Mouse (Mus musculus) liver, adult 2 months (tissue): Measurements from ENCODE around the gene Kcnd3. TPM values are rescaled to one million over a fixed set of nuclear protein-coding genes. Genes with fewer than 3 reads are reported as not detected.

ENCODE experiments used
- DNase-seq: peaks from one replicate; pipeline ENCODE4 v3.0.0-alpha.2; 2011; ENCODE audit warnings: low read depth, low spot score; ENCODE audit errors: extremely low read depth
- H3K27ac ChIP-seq: fragments of 200-500 bp; replicated peaks from 2 replicates; pipeline ENCODE4 v1.5.1; 2012; ENCODE audit warnings: low read depth, mild to moderate bottlenecking, control low read depth, inconsistent platforms, low read length; ENCODE audit not compliant: insufficient read depth
- H3K27me3 ChIP-seq: fragments of 200-500 bp; 2 replicates; pipeline ENCODE4 v1.6.1; 2012; ENCODE audit warnings: mild to moderate bottlenecking, moderate library complexity, low read length, inconsistent platforms; ENCODE audit not compliant: control insufficient read depth, insufficient read depth
- H3K36me3 ChIP-seq: fragments of 200-500 bp; 2 replicates; pipeline ENCODE4 v1.6.1; 2012; ENCODE audit warnings: low read length, inconsistent platforms; ENCODE audit not compliant: control insufficient read depth, insufficient read depth
- H3K4me1 ChIP-seq: fragments of 200-500 bp; 2 replicates; pipeline ENCODE4 v1.6.1; 2011; ENCODE audit warnings: low read length; ENCODE audit not compliant: control insufficient read depth, insufficient read depth
- H3K4me3 ChIP-seq: fragments of 200-500 bp; 2 replicates; pipeline ENCODE4 v1.5.1; 2011; ENCODE audit warnings: low read depth, mild to moderate bottlenecking, control low read depth, low read length, moderate library complexity; ENCODE audit not compliant: insufficient read depth
- H3K79me2 ChIP-seq: fragments of 200-500 bp; 2 replicates; pipeline ENCODE4 v1.6.1; 2012; ENCODE audit warnings: inconsistent platforms, mild to moderate bottlenecking, low read length, moderate library complexity; ENCODE audit not compliant: control insufficient read depth, insufficient read depth
- H3K9ac ChIP-seq: fragments of 200-500 bp; 2 replicates; pipeline ENCODE4 v1.6.1; 2012; ENCODE audit warnings: low read depth, mild to moderate bottlenecking, control low read depth, inconsistent platforms, low read length
- CTCF ChIP-seq: fragments of 200-500 bp; IDR thresholded peaks from 2 replicates; pipeline ENCODE4 v1.5.1; 2011; ENCODE audit warnings: low read depth, low read length, control low read depth
- POLR2A ChIP-seq: fragments of 200-500 bp; IDR thresholded peaks from 2 replicates; pipeline ENCODE4 v1.6.1; 2011; ENCODE audit warnings: low read length, control low read depth; ENCODE audit not compliant: insufficient read depth; ENCODE audit errors: extremely low read depth
- WGBS: fragments of 180-500 bp; shearing (Covaris S2); methylation state at CpG from one replicate; pipeline ENCODE4 v1.1.7; 2018; 5-methylcytosine and 5-hydroxymethylcytosine counted together
- polyA plus RNA-seq: library from polyadenylated mRNA; depleted of rRNA; stranded (reverse); fragments of >200 nt; gene quantifications from 2 replicates; pipeline ENCODE4 v1.2.3, GENCODE M21; 2012
- total RNA-seq: library from RNA; depleted of rRNA; stranded (reverse); fragments of >200 nt; gene quantifications from 2 replicates; pipeline ENCODE4 v1.2.3, GENCODE M21; 2014

The Kcnd3 gene
- total and polyA plus RNA-seq, 2 experiments: under 0.01 to 0.04 TPM

DNA sequence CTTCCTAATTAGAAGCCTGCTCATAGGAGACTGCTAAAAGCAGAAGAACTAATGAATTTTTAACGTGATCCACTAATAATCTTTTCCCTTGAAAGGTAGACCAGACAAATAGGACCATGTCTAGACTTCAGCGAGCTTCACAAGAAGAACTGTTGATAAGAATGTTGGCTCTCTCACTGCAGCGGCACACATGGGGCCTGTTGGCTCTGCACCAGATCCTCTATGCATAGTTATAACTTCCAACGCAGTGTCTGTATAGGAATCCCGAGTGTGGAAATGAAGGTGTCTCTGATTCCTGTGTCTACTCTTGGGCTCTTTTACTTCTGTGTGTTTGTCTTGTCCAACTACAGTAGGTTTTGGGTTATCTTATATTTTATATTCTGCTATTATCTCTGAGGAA, 150.8 kb downstream of the Kcnd3 start:
- no peaks in the 10 kb centered on the region for H3K4me1 ChIP-seq
- H3K9ac ChIP-seq: no peak overlapping the region
- TF ChIP-seq POLR2A: no peak
- no peak for TF ChIP-seq CTCF
- H3K27me3 ChIP-seq: no peaks in the 10 kb centered on the region
- H3K79me2 ChIP-seq: no peaks in the 10 kb centered on the region
- H3K36me3 ChIP-seq: no peaks in the 10 kb centered on the region
- H3K4me3 ChIP-seq: no peak overlapping the region
- no peak for DNase-seq
- no peak overlapping the region for H3K27ac ChIP-seq
- WGBS: 71% methylated on average over 5 of the region's 5 CpGs

DNA sequence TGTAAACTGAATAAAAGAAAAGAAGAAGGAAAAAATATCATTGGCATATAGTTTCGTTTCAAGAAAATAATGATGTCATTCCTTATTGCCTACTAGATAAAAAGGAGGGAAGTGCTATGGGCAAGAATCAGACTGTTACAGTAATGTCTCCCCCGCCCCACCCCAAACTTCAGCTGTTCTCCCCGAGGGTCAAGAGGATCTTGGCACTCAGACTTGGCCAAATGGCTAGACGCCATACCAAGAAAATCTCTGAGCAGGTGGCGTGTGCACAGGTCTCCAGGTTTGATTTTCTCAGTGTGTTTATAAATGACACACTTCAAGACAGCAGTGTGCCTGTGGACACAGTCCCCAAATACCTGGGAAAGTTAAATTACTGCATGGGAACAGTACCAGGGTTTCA, 153.6 kb downstream of the Kcnd3 start:
- TF ChIP-seq POLR2A (no peak), CTCF (no peak)
- Histone ChIP-seq H3K36me3 (no peaks in the 10 kb centered on the region), H3K4me3 (no peak overlapping the region), H3K4me1 (no peaks in the 10 kb centered on the region), H3K27ac (no peak overlapping the region), H3K27me3 (no peaks in the 10 kb centered on the region), H3K9ac (no peak overlapping the region), H3K79me2 (no peaks in the 10 kb centered on the region)
- DNase-seq: no peak
- 71% methylated on average over 5 of the region's 5 CpGs for WGBS

DNA sequence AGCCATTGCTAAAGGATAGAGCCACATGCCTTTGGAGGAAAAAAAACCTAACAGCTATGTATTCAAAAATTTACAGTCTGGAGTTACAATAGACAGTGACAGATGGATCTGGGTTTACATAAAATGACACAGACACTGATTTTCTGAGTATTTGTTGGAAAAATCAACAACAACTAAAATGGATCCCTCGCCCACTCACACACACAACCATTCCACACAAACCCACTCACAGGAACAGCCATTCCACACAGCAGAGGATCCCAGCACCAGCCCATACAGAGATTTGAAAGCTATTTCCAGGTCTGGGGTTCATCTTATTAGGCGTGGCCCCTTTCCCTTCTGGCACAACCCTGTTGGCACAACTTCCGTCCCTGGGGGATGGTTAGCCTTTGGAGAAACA, 156.7 kb downstream of the Kcnd3 start:
- no peak overlapping the region for H3K4me3 ChIP-seq
- no peaks in the 10 kb centered on the region for H3K4me1 ChIP-seq
- 74% methylated on average over 3 of the region's 3 CpGs for WGBS
- no peak for DNase-seq
- H3K79me2 ChIP-seq: no peaks in the 10 kb centered on the region
- TF ChIP-seq POLR2A (no peak), CTCF (no peak)
- no peaks in the 10 kb centered on the region for H3K36me3 ChIP-seq
- H3K27ac ChIP-seq: no peak overlapping the region
- no peaks in the 10 kb centered on the region for H3K27me3 ChIP-seq
- H3K9ac ChIP-seq: no peak overlapping the region

DNA sequence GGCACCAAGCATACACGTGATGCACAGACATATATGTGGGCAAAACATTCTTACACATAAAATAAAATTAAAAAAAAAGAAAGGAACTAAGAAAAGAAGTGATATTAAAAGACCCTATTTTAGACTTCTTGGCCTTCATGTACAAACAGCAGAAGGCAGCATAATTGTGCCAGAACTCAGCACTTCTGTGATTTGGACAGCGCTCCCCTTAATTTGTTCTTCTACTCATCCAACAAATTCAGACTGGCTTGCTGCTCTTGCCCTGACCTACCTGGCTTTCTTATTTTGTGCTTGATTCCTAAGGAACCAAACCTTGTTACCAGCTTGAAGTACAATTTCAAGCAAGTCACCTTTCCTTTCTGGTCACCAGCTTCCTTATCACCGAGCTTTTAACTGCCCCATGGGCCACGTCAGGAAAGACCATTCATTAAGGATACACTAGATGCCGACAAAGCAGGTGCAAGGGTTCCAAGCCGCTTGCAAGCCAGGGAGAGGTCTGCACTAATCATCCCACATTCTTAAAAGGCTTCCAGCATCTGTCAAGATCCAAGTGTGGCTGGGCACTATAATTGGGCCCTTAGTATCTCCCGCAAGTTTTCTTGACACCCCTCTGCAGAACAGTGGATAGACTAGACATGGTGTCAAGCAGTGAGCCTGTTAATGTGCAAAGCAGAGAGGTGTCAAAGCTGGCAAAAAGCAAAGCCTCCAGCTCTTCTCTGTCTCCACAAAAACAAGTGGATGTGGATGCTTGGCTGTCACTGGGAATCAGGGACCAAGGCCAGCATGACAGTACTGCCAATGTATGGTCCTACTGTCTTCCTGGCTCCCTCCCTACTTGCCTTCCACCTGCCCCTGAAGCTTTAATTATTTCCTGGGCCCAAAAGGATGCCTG, 159.6 kb downstream of the Kcnd3 start:
- TF ChIP-seq POLR2A: no peak
- no peak for DNase-seq
- Histone ChIP-seq H3K4me1 (no peaks in the 10 kb centered on the region), H3K9ac (no peak overlapping the region), H3K27me3 (no peaks in the 10 kb centered on the region), H3K79me2 (no peaks in the 10 kb centered on the region), H3K27ac (no peak overlapping the region), H3K36me3 (no peaks in the 10 kb centered on the region), H3K4me3 (no peak overlapping the region)
- WGBS: 84% methylated on average over 7 of the region's 7 CpGs

DNA sequence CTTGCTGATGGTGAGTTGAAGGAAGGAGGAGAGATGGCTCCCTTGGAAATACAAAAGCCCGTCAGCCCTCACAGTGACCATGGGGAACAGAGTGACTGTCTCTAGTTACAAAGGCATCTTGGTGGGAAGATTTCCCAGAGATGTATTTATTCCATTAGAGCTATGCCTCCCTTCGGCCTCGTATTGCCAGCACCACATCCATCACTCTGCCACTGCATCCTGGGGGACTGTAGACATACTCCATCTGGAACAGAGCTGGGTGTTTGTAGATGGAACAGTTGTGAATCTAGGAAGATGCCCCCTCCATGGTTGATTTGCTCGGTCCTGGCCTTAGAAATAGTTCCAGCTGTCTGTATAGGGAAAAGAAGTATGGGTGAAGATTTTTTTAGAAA, 160.3 kb downstream of the Kcnd3 start:
- Histone ChIP-seq H3K4me3 (no peak overlapping the region), H3K27ac (no peak overlapping the region), H3K36me3 (no peaks in the 10 kb centered on the region), H3K4me1 (no peaks in the 10 kb centered on the region), H3K79me2 (no peaks in the 10 kb centered on the region), H3K27me3 (no peaks in the 10 kb centered on the region), H3K9ac (no peak overlapping the region)
- TF ChIP-seq POLR2A: no peak
- WGBS: 65% methylated on average over 4 of the region's 4 CpGs
- no peak for DNase-seq

DNA sequence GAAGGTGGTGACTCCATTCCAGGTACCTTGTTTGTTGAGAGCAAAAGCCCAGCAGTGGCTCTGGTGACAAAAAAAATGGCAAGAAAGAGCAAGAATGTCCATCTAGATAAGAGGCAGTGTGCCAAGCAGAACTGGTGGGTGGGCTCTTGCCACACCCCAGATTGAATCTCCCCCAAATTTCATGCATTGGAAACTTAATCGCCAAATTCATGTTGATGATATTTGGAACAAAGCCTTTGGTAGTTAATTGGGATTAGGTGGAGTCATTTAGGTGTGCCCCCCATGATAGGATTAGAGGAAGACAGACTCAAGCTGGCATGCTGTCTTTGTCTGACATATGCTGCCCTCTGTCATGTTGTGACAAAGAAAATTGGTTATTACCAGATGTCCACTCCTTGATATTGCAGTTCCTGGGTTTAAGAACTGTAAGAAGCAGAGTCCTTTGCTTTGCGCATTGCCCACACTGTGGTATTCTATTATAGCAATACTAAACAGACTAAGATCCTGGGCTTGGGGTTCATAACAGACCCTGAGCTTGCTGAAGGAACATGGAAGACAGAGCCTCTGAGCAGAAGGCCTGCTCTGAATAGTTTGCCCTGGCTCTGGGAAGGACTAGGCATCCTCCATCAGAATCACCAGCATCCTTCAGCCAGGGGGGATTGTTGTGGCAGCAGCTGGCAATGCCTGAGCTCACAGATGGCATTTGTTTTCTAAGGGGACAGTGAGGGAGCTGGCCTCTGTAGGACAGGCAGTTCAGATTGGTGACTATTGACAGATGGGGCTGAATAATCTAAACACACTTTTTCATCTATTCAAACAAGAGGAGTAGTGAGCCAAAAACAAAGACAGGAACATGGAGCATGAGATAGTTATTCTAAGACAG, 165.0 kb downstream of the Kcnd3 start:
- Histone ChIP-seq H3K79me2 (no peaks in the 10 kb centered on the region), H3K9ac (no peak overlapping the region), H3K27me3 (no peaks in the 10 kb centered on the region), H3K4me1 (no peaks in the 10 kb centered on the region), H3K4me3 (no peak overlapping the region), H3K27ac (no peak overlapping the region), H3K36me3 (no peaks in the 10 kb centered on the region)
- TF ChIP-seq CTCF: no peak
- no peak for TF ChIP-seq POLR2A
- DNase-seq: no peak
- 97% methylated on average over 2 of the region's 2 CpGs for WGBS
